25 mouse cellular contexts compared by ENCODE assay signal in the genomic region with DNA sequence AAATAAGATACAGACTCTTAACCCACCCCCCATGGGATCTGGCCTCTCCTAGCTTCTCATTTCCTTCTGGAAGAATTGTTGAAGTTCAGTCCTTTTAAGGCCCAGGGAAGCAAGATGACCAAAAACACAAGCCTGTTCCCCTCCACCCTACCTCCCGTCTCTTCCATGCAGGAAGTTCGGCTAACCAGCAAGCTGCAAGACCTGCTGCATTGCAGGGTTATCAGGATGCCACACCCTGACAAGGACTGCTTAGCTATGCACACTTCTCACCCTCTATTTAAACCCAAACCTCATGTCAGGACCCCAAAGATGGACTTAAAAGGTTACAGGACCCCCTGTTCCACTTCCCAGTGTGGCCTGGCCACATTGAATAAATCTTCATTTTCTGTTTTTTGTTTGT.
DNase-seq lines count a peak whose midpoint lies in the region; ATAC-seq and TF ChIP-seq lines count a peak whose summit lies in the region.
"Had no signal": no experiment of that assay in that cellular context is flagged by ENCODE, and none has a peak within 500 bp of the region (broad histone marks: within the 10 kb centered on the region; RNA-seq: fewer than 3 reads in every experiment).

No protein-coding gene starts in this region.

- H3K4me1 ChIP-seq in liver, embryonic 13.5 days (replicated peaks) = peaks cover 23% of the 10 kb centered on the region
- H3K4me1 ChIP-seq in liver, postnatal 0 days (ENCODE audit: insufficient read depth) = peaks cover 7% of the 10 kb centered on the region

- no peak overlapping the region for H3K9ac ChIP-seq in liver, embryonic 13.5 days
- H3K9ac ChIP-seq in liver, postnatal 0 days (replicated peaks) = no peak overlapping the region
- H3K9ac ChIP-seq: forebrain, embryonic 13.5 days; heart, embryonic 15.5 days; liver, embryonic 15.5 days; lung, embryonic 15.5 days; midbrain, embryonic 13.5 days had no signal

- no peak for TF ChIP-seq EP300 in liver, postnatal 0 days (IDR thresholded peaks at IDR 0.05; ENCODE audit: low read depth)

- H3K4me3 ChIP-seq in gastrocnemius, adult 2 months = no peak overlapping the region
- H3K4me3 ChIP-seq in liver, embryonic 13.5 days (replicated peaks) = no peak overlapping the region
- no peak overlapping the region for H3K4me3 ChIP-seq in liver, postnatal 0 days (ENCODE audit: low read depth, low read length)
- H3K4me3 ChIP-seq: forebrain, embryonic 13.5 days; heart, embryonic 10.5 days; heart, embryonic 15.5 days; liver, embryonic 15.5 days; lung, embryonic 15.5 days; midbrain, embryonic 13.5 days had no signal

- 7% methylated on average over 2 of the region's 2 CpGs for WGBS in liver, embryonic 13.5 days (ENCODE audit: insufficient replicate concordance)
- 41% methylated on average over 2 of the region's 2 CpGs for WGBS in liver, postnatal 0 days (ENCODE audit: insufficient replicate concordance)

- TF ChIP-seq CTCF in gastrocnemius, adult 2 months (IDR thresholded peaks at IDR 0.05) = no peak
- no peak for TF ChIP-seq CTCF in liver, postnatal 0 days (IDR thresholded peaks at IDR 0.05; ENCODE audit: low read depth)

- H3K4me2 ChIP-seq in liver, embryonic 13.5 days = no peak overlapping the region
- H3K4me2 ChIP-seq in liver, postnatal 0 days (ENCODE audit: low read depth, low read length) = no peak overlapping the region
- H3K4me2 ChIP-seq: forebrain, embryonic 13.5 days; heart, embryonic 15.5 days; liver, embryonic 15.5 days; lung, embryonic 15.5 days; midbrain, embryonic 13.5 days had no signal

- H3K27ac ChIP-seq in gastrocnemius, adult 2 months = peak overlapping the region; percentile 9
- H3K27ac ChIP-seq in liver, embryonic 13.5 days = no peak overlapping the region
- no peak overlapping the region for H3K27ac ChIP-seq in liver, postnatal 0 days (ENCODE audit: low read depth)
- H3K27ac ChIP-seq: forebrain, embryonic 13.5 days; heart, embryonic 10.5 days; heart, embryonic 15.5 days; liver, embryonic 15.5 days; lung, embryonic 15.5 days; midbrain, embryonic 13.5 days; stomach, postnatal 0 days had no signal

- no peak for ATAC-seq in liver, embryonic 13.5 days (ENCODE audit: low read depth)
- no peak for ATAC-seq in liver, postnatal 0 days
- ATAC-seq: forebrain, embryonic 13.5 days; hindbrain, embryonic 16.5 days; intestine, embryonic 16.5 days; midbrain, embryonic 13.5 days had no signal

- DNase-seq in gastrocnemius, adult 2 months = no peak
- DNase-seq in gastrocnemius, postnatal 4 days (ENCODE audit: low spot score in 2 of 2) = no peak
- peak; percentile 32 for DNase-seq in liver, embryonic 13.5 days
- no peak for DNase-seq in liver, postnatal 0 days
- DNase-seq in thymus, postnatal 14 days = peak; percentile 5
- no peak for DNase-seq in thymus, postnatal 4 days
- DNase-seq in induced T-regulatory cell, adult 2 months (ENCODE audit: low read depth) = peak; percentile 39
- DNase-seq in adrenal gland, postnatal 10 days = no peak
- DNase-seq: adrenal gland, adult 2 months; cerebellum, adult 8-10 months; cerebellum, postnatal 25 days; gastrocnemius, postnatal 14 days; heart, adult 11 months; liver; lung, postnatal 36 days; right cerebral cortex, postnatal 25 days had no signal

- peaks cover 3% of the 10 kb centered on the region; the same call in 1 of the 2 replicates for H3K27me3 ChIP-seq in liver, embryonic 13.5 days
- H3K27me3 ChIP-seq in liver, postnatal 0 days (ENCODE audit: insufficient read depth, low read length) = peaks cover 11% of the 10 kb centered on the region; the same call in 1 of the 2 replicates

- intact Hi-C loops in gastrocnemius, adult 2 months (cut with DNase I) = no loop called here

- H3K9me3 ChIP-seq in liver, embryonic 13.5 days (replicated peaks) = no peaks in the 10 kb centered on the region
- H3K9me3 ChIP-seq in liver, postnatal 0 days (ENCODE audit: low read length) = no peaks in the 10 kb centered on the region
- H3K9me3 ChIP-seq: forebrain, embryonic 13.5 days; heart, embryonic 10.5 days; heart, embryonic 15.5 days; liver, embryonic 15.5 days; lung, embryonic 15.5 days; midbrain, embryonic 13.5 days had no signal

- no peaks in the 10 kb centered on the region for H3K36me3 ChIP-seq in liver, embryonic 13.5 days
- H3K36me3 ChIP-seq in liver, postnatal 0 days (replicated peaks; ENCODE audit: insufficient read depth, low read length) = no peaks in the 10 kb centered on the region
- H3K36me3 ChIP-seq: heart, embryonic 10.5 days; heart, embryonic 15.5 days; liver, embryonic 15.5 days; lung, embryonic 15.5 days; midbrain, embryonic 13.5 days had no signal

Comparison
In these comparisons a context has a peak if more than half of its experiments do, and no peak if none do; other contexts are left out.
1. DNase-seq: peak in liver, embryonic 13.5 days (single experiment), thymus, postnatal 14 days (single experiment) and induced T-regulatory cell, adult 2 months (single experiment); none in gastrocnemius, adult 2 months (single experiment), gastrocnemius, postnatal 4 days (0 of 2), liver, postnatal 0 days (single experiment), thymus, postnatal 4 days (single experiment) and adrenal gland, postnatal 10 days (single experiment).